Mouse (Mus musculus) kidney, embryonic 16.5 days (tissue): ENCODE measurements around the gene Lsr. TPM values are rescaled to one million over a fixed set of nuclear protein-coding genes. Genes with fewer than 3 reads are reported as not detected.

Experiments used
- ATAC-seq: fragments of 200-750 bp; cut with Nextera tagmentation; 2 replicates; pipeline ENCODE4 v1.8.0; 2017; ENCODE audit warnings: moderate TSS enrichment; ENCODE audit not compliant: low FRiP score, low TSS enrichment
- H3K27ac ChIP-seq: fragments of 300-500 bp; sonication (generic); 2 replicates; pipeline ENCODE4 v1.5.1; 2014; ENCODE audit warnings: low read length
- H3K27me3 ChIP-seq: fragments of 300-500 bp; sonication (generic); 2 replicates; pipeline ENCODE4 v1.6.1; 2014; ENCODE audit warnings: low read length, control low read depth, mixed read lengths; ENCODE audit not compliant: insufficient read depth
- H3K36me3 ChIP-seq: fragments of 300-500 bp; sonication (generic); 2 replicates; pipeline ENCODE4 v1.6.1; 2014; ENCODE audit warnings: low read length, control low read depth, mixed read lengths; ENCODE audit not compliant: insufficient read depth
- H3K4me1 ChIP-seq: fragments of 300-500 bp; sonication (generic); 2 replicates; pipeline ENCODE4 v1.6.1; 2014; ENCODE audit warnings: low read length, control low read depth, mixed read lengths; ENCODE audit not compliant: insufficient read depth
- H3K4me2 ChIP-seq: fragments of 300-500 bp; sonication (generic); replicated peaks from 2 replicates; pipeline ENCODE4 v1.6.1; 2014; ENCODE audit warnings: low read depth, low read length
- H3K4me3 ChIP-seq: fragments of 300-500 bp; sonication (generic); 2 replicates; pipeline ENCODE4 v1.5.1; 2014; ENCODE audit warnings: mild to moderate bottlenecking, low read length
- H3K9ac ChIP-seq: fragments of 300-500 bp; sonication (generic); replicated peaks from 2 replicates; pipeline ENCODE4 v1.6.1; 2014; ENCODE audit warnings: low read length
- H3K9me3 ChIP-seq: fragments of 300-500 bp; sonication (generic); 2 replicates; pipeline ENCODE4 v1.6.1; 2016; ENCODE audit warnings: low read length, control low read depth
- WGBS: fragments of 180-500 bp; shearing (Covaris S2); extraction: QIAGEN DNeasy Blood & Tissue Kit; methylation state at CpG from one replicate; pipeline ENCODE4 v1.1.7; 2014; 5-methylcytosine and 5-hydroxymethylcytosine counted together
- polyA plus RNA-seq: library from polyadenylated mRNA; unstranded; fragments of >200 nt; fragmentation: Nextera tagmentation; extraction: Ambion mirVana; gene quantifications from 2 replicates; pipeline ENCODE4 v1.2.1, GENCODE M21; 2015

Gene Lsr
- polyA plus RNA-seq, result 72.5 and 73.5 TPM in 2 replicates

DNA sequence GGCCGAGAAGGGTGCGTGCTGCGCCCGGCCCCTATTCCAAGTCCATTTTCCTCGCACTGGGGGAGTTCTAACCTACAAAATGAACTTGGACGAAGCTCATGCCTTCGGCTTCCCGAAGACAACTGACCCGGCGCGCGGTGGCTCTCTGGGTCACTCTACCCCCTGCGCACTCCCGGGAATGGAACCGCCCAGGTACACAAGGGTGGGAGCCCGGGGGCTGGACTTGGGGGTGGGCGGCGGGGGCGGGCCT, at the start of gene Lsr:
Lsr (minus strand) TSS at position 214 of the 250 bp plus-strand sequence.
- Histone ChIP-seq H3K36me3 (peaks cover 3% of the 10 kb centered on the region; the same call in 1 of the 2 replicates), H3K9me3 (no peaks in the 10 kb centered on the region), H3K27me3 (peaks cover 8% of the 10 kb centered on the region; the same call in 1 of the 2 replicates), H3K27ac (peak within 1 kb of the TSS; percentile 96), H3K4me3 (peak within 1 kb of the TSS; percentile 62), H3K9ac (peak within 1 kb of the TSS; percentile 72), H3K4me2 (peak within 1 kb of the TSS; percentile 64), H3K4me1 (peaks cover 16% of the 10 kb centered on the region)
- 1% methylated on average over 19 of the region's 19 CpGs for WGBS
- ATAC-seq, result peak; percentile 92; the same call in 1 of the 2 replicates

GRCm38 (mm10) chr7:31017104-31017901, 44.0 kb upstream of the Lsr start:
- Histone ChIP-seq H3K9ac (no peak overlapping the region), H3K4me3 (no peak overlapping the region), H3K27me3 (no peaks in the 10 kb centered on the region), H3K9me3 (no peaks in the 10 kb centered on the region), H3K4me2 (0 out of 2 replicates have a peak overlapping the region, but pooled peaks have one; percentile 10), H3K27ac (peak overlapping the region; percentile 39; the same call in 1 of the 2 replicates), H3K4me1 (peaks cover 12% of the 10 kb centered on the region), H3K36me3 (no peaks in the 10 kb centered on the region)
- peak; percentile 79 for ATAC-seq
- WGBS, result 29% methylated on average over 10 of the region's 10 CpGs

GRCm38 (mm10) chr7:31012971-31013370, 39.7 kb upstream of the Lsr start:
- ATAC-seq, result no peak
- H3K4me1 ChIP-seq, result peaks cover 18% of the 10 kb centered on the region
- H3K27ac ChIP-seq, result no peak overlapping the region
- H3K4me3 ChIP-seq, result no peak overlapping the region
- WGBS, result 75% methylated on average over 5 of the region's 5 CpGs
- no peak overlapping the region for H3K9ac ChIP-seq
- no peaks in the 10 kb centered on the region for H3K27me3 ChIP-seq
- H3K4me2 ChIP-seq, result no peak overlapping the region
- H3K36me3 ChIP-seq, result no peaks in the 10 kb centered on the region
- H3K9me3 ChIP-seq, result no peaks in the 10 kb centered on the region

DNA sequence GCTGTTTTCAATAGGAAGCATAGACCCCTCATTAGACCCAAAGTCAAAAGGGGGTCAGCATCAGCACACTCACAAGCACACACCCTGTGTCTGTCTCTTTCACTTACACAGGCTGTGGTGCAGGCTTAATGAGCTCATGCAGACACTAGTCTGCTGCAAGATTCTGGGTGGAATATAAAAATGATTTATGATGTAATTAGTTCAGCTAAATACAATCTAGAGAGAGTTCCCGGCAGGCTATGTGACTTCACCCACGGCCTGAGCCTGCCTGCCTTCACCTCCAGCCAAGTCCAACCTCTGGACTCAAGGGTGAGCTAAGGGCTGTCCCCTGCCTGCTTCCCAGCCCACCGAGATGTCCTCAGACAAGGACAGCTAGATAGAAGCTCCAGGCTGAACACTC, 35.6 kb upstream of the Lsr start:
- 8% methylated on average over 3 of the region's 3 CpGs for WGBS
- Histone ChIP-seq H3K36me3 (no peaks in the 10 kb centered on the region), H3K4me1 (peaks cover 5% of the 10 kb centered on the region; the same call in 1 of the 2 replicates), H3K27me3 (no peaks in the 10 kb centered on the region), H3K9ac (no peak overlapping the region), H3K4me3 (no peak overlapping the region), H3K27ac (no peak overlapping the region), H3K4me2 (no peak overlapping the region), H3K9me3 (no peaks in the 10 kb centered on the region)
- ATAC-seq, result peak; percentile 77

- ATAC-seq, result 0 out of 2 replicates have a peak, but pooled peaks have one; percentile 55
- Histone ChIP-seq H3K4me2 (no peak overlapping the region), H3K9ac (no peak overlapping the region), H3K27me3 (no peaks in the 10 kb centered on the region), H3K4me3 (no peak overlapping the region), H3K36me3 (no peaks in the 10 kb centered on the region), H3K27ac (no peak overlapping the region), H3K4me1 (peaks cover 5% of the 10 kb centered on the region; the same call in 1 of the 2 replicates), H3K9me3 (no peaks in the 10 kb centered on the region)
- WGBS, result 71% methylated on average over 1 of the region's 1 CpGs
Measured at GRCm38 (mm10) chr7:31008175-31008574, 34.9 kb upstream of the Lsr start.

DNA sequence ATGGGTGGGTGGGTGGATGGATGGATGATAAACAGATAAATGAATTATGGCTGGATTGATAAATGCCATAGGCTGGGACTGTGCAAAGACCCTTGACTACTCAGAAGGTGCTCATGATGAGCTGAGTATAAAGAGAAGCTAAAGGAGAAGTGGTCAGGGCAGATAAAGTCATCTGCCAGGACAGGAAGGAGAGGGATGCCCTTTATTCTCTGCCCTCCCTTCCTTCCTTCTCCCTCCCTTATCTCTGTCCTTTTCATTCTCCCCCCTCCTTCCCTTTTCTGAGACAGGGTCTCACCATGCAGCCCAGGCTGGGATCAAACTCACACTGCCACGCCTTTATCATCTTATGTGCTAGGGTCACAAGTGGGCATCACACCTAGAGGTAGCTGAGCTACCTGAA, 34.5 kb upstream of the Lsr start:
- no peak overlapping the region for H3K4me2 ChIP-seq
- no peak overlapping the region for H3K4me3 ChIP-seq
- no peaks in the 10 kb centered on the region for H3K36me3 ChIP-seq
- H3K9ac ChIP-seq, result no peak overlapping the region
- WGBS, result 95% methylated on average over 1 of the region's 1 CpGs
- peaks cover 5% of the 10 kb centered on the region; the same call in 1 of the 2 replicates for H3K4me1 ChIP-seq
- no peaks in the 10 kb centered on the region for H3K9me3 ChIP-seq
- no peaks in the 10 kb centered on the region for H3K27me3 ChIP-seq
- H3K27ac ChIP-seq, result no peak overlapping the region
- ATAC-seq, result no peak

DNA sequence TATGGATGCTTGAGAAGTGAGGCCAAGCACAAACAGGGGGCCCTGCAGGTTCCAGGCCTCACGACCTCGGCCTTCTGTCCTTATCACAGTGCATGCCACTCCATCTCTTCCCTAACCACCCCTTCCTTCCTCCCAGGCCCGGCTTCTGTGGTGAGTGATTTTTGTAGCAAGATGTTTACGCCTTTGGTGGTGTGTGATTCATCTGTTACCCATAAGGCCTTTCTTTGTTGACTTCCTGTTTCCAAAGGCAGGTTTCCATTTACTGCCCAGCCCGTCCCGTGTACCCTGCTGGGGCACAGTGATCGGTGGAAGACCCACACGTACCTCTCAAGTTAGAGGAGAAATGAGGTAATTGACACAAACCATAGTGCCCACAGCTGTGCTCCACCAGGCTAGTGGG, 29.4 kb upstream of the Lsr start:
- Histone ChIP-seq H3K4me2 (no peak overlapping the region), H3K27ac (no peak overlapping the region), H3K27me3 (no peaks in the 10 kb centered on the region), H3K9me3 (no peaks in the 10 kb centered on the region), H3K36me3 (no peaks in the 10 kb centered on the region), H3K9ac (no peak overlapping the region), H3K4me1 (peaks cover 9% of the 10 kb centered on the region), H3K4me3 (no peak overlapping the region)
- no peak for ATAC-seq
- WGBS, result 72% methylated on average over 8 of the region's 8 CpGs

DNA sequence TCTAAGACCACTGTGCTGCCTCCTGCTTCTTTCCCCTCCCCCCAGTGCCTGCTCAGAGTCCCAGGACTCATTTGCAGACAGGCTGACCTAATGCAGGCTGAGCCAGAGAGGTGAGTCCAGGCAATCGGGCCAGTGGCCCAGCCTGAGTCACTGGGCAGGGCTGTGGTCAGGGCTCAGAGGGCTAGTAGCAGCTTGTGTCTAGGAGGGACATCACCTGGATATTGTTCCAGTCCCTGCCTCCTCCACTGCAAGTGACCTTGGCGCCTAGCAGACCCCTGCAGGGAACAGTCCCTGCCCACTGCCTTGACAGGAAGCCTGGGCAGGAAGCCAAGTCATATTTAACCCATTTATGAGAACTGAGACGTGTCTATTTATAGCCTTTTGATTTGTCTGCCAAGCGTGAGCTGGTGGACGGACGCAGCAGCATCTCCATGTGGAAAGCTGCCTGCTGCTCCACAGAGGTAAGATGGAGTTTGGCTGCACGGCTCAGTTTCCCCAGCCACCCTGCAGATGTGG, 27.3 kb upstream of the Lsr start:
- Histone ChIP-seq H3K9ac (no peak overlapping the region), H3K9me3 (peaks cover 6% of the 10 kb centered on the region)

DNA sequence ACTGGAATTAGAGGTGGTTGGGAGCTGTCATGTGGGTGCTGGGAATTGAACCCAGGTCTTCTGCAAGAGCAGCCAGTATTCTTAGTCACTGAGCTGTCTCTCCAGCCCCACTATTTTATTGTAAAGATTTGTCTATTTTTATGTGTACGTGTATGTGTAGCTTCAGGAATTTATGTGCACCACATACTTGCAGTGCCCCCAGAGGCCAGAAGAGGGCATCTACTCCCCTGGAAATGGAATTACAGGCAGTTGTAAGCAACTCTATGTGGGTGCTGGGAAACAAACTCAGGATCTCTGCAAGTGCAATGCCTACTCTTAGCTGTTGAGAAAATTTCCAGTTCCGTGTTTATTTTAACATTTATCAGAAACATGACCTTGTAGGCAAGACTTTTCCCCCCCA, 23.2 kb upstream of the Lsr start:
- Histone ChIP-seq H3K9me3 (peaks cover 6% of the 10 kb centered on the region), H3K27me3 (no peaks in the 10 kb centered on the region), H3K4me2 (no peak overlapping the region), H3K9ac (no peak overlapping the region), H3K4me1 (peaks cover 9% of the 10 kb centered on the region), H3K4me3 (no peak overlapping the region), H3K36me3 (no peaks in the 10 kb centered on the region), H3K27ac (no peak overlapping the region)
- ATAC-seq, result no peak
- WGBS, result 95% methylated on average over 2 of the region's 2 CpGs

More for the DNA sequence above, 27.3 kb upstream of the Lsr start:
- no peak overlapping the region for H3K27ac ChIP-seq
- 28% methylated on average over 7 of the region's 7 CpGs for WGBS
- no peaks in the 10 kb centered on the region for H3K36me3 ChIP-seq
- peak; percentile 73 for ATAC-seq
- no peak overlapping the region for H3K4me3 ChIP-seq
- no peak overlapping the region; the same call in 1 of the 2 replicates for H3K4me2 ChIP-seq
- H3K4me1 ChIP-seq, result peaks cover 9% of the 10 kb centered on the region
- no peaks in the 10 kb centered on the region for H3K27me3 ChIP-seq

GRCm38 (mm10) chr7:30993986-30994385, 20.7 kb upstream of the Lsr start:
- no peaks in the 10 kb centered on the region for H3K4me1 ChIP-seq
- no peak overlapping the region for H3K27ac ChIP-seq
- no peak overlapping the region for H3K4me2 ChIP-seq
- no peaks in the 10 kb centered on the region for H3K27me3 ChIP-seq
- no peak overlapping the region for H3K4me3 ChIP-seq
- H3K36me3 ChIP-seq, result no peaks in the 10 kb centered on the region
- H3K9me3 ChIP-seq, result peaks cover 6% of the 10 kb centered on the region
- 83% methylated on average over 5 of the region's 5 CpGs for WGBS
- H3K9ac ChIP-seq, result no peak overlapping the region
- no peak for ATAC-seq
